Mouse (Mus musculus): ENCODE results near the gene Foxp4.

The Foxp4 gene

GRCm38 (mm10) chr17:47924383-47925339 lies at the start of gene Foxp4:
TSS of gene Foxp4 (minus strand) at chr17:47924645.
- peak; percentile 89 for DNase-seq

- no peak for DNase-seq
These were observed 49.4 kb upstream of the Foxp4 start for GRCm38 (mm10) chr17:47973563-47974472.

- DNase-seq = no peak
These were observed 41.5 kb upstream of the Foxp4 start for GRCm38 (mm10) chr17:47965885-47966505.

DNA sequence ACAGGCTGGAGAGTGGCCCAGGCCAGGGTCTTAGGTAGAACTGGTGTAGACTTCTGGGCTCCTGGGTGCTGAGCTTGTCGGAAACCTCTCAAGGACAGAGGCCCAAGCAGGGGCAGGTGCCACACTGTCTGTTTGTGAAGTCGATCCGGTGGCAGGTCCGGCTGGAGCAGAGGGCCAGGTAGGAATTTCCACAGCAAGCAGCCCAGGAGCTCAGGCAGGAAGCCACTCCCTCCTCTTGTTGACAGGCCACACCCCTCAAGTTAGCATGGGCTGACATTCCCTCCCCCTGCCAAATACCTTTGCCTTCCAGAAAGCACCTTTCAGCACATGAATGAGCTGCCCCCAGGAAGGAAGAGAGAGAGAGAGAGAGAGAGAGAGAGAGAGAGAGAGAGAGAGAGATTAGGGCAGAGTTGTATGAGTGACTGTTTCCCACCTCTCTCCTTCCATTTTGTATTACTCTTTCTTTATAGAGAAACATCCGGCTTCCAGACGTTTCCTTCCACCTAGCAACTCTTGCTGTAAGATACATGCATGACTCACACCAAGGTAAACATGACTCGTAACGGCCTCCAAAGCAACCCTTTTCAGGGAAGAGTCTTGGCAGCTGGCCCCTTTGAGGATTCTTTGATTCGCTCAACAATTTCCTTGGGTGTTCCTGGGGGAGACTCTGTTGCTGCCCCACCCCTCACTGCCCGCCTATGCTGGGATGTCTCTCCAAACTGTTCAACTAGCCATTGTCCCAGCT lies 33.8 kb upstream of the Foxp4 start:
- no peak for DNase-seq

- no peak for DNase-seq
These were observed 32.0 kb upstream of the Foxp4 start for GRCm38 (mm10) chr17:47956486-47956885.

GRCm38 (mm10) chr17:47955054-47955741 lies 30.8 kb upstream of the Foxp4 start:
- DNase-seq = no peak

- no peak for DNase-seq
These were observed 28.8 kb upstream of the Foxp4 start for GRCm38 (mm10) chr17:47953231-47953630.

DNA sequence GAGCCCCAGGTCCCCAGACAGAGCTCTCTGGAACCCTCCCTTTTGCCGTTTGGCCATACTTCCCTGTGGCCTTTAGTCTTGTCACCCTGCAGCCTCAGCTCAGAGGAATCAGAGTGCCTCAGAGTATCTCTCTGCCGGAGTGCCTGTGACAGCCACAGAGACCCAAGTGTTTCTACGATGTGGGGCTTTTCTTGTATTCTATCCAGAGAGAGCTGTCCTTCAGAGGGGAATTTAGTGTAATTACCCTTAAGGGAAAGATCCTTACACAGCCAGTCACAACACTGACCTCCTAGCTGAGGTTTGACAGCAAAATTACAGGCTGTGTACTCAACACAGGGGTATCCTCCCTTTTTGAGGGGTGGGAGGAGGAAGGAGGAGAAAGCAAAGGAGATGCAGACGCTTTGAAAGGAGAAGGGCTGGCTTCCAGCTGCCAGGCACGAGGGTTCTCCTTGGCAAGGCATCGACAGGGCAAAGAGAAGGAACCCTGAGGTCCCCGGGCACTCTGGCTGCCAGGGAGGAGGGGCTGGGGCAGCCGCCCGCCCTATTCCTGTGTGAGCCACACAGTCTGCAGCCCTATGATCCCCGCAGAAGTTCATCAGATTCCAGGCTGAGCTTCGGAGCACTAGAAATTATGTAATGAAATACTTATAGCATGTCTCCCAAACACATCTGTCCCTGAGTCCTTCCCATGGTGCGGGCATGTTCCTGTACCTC lies 28.1 kb upstream of the Foxp4 start:
- DNase-seq = no peak

- DNase-seq = no peak
These were observed 27.0 kb upstream of the Foxp4 start for GRCm38 (mm10) chr17:47951452-47951851.

DNA sequence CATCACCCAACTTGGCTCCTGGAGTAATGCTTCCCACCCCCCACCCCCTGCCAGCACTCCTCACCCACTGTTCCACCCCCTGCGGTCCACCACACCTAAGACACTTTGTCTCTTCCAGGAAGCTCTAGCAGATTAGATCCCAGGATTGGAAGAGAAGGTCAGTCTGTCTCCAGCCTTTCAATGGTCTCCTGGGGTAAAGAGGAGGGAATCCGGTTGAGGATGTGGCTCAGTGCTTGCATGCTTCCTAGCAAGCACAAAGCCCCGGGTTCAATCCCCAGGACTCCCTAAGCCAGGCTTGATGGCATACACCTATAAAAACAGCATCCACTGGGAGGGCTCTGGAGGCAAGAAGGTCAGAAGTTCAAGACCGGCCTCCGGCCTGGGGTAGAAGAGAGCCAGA lies 26.4 kb upstream of the Foxp4 start:
- DNase-seq = no peak

GRCm38 (mm10) chr17:47949441-47949840 lies 25.0 kb upstream of the Foxp4 start:
- no peak for DNase-seq

DNA sequence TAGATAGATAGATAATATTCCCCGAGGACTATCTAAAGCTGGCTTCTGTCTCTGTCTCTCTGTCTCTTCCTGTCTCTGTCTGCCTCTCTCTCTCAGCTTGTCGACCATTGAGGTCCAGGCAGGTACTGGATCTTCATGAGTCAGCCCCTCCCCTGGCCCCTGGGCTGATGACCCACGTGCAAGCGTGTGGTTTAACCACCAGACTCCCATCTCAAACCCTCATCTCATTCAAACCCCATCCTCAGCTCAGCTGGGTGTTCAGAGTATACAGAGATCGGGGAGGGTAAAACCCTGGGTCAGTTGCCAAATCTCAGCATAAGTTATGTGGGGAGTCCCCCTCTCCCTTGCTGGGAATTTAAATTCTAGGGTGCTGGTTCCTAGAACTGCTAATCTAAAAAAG lies 24.3 kb upstream of the Foxp4 start:
- no peak for DNase-seq

- DNase-seq = peak; percentile 15
These were observed 22.5 kb upstream of the Foxp4 start for GRCm38 (mm10) chr17:47946921-47947420.

- DNase-seq = no peak
These were observed 21.7 kb upstream of the Foxp4 start for GRCm38 (mm10) chr17:47946111-47946510.

DNA sequence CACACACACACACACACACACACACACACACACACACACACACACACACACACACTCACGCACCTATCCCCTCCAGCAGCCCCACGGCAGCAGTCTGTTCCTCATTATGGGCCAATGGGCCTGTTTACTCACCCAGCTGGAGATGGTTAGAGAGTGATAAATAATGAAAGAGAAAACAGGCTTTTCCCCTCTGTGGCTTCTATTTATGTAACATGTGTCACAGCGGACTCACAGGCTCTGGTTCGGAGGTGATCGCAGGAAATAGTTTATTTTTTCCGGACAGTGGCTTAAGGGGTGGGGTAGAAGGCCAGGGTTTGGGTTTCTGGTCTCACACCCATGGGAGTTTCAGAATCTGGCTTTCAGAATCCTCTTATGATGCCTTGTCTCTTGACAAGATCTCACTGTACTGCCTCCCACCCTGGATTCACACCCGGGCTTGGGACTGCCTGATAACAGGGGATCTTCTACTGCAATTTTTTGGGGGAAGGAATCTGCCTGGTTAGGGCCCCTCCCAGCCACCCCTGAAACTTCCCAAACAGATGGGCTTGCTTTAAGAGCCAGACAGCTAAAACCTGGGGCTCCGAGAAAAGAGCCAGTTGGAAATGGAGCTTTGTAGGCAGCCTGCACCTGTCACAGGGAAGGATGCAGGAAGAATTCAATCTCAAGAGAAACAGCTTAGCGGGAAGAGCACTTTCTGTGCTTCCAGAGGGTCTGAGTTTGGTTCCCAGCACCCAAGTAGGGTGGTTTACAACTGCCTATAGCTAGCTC lies 18.8 kb upstream of the Foxp4 start:
- DNase-seq = no peak

DNA sequence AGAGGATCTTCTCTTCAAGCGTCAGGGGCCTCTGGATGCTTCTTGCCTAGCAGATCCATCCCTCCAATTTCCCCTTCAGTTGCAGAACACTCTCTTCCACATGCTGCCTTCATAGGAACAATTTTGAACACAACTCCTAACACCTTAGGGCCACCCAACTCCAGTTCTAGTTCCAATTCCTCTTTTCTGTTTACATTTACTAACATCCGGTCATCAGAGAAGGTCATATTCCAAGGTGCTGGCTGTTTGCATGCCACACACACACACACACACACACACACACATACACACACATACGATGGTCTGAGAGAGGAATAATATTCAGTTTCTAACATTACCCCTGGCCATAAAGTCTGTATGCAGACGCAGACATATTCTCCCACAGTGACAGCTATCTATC lies 17.6 kb upstream of the Foxp4 start:
- DNase-seq = no peak

GRCm38 (mm10) chr17:47938839-47939238 lies 14.4 kb upstream of the Foxp4 start:
- DNase-seq = no peak

GRCm38 (mm10) chr17:47937926-47938600 lies 13.6 kb upstream of the Foxp4 start:
- no peak for DNase-seq

GRCm38 (mm10) chr17:47936591-47936990 lies 12.1 kb upstream of the Foxp4 start:
- no peak for DNase-seq

Data from thymus, postnatal 25 days (tissue).